Mouse (Mus musculus) splenic B cell, adult 2 months (primary cell): ENCODE measurements at regions not wholly inside any gene's neighbourhood (a gene's known extent, or its start where the extent isn't known, plus 50 kb on each side); places are given as distances from the start of the nearest gene placed in this dataset.

Source experiments
- DNase-seq: peaks from one replicate; pipeline ENCODE4 v3.0.0-alpha.2; 2011; ENCODE audit warnings: low read depth, low spot score
- H3K27me3 ChIP-seq: 2 replicates; pipeline ENCODE4 v1.6.1; 2012; ENCODE audit warnings: mild to moderate bottlenecking, low read length, moderate library complexity, mixed read lengths; ENCODE audit not compliant: control insufficient read depth, poor library complexity, insufficient read depth, severe bottlenecking
- H3K36me3 ChIP-seq: 2 replicates; pipeline ENCODE4 v1.6.1; 2012; ENCODE audit warnings: mild to moderate bottlenecking, low read length, moderate library complexity, mixed read lengths; ENCODE audit not compliant: control insufficient read depth, poor library complexity, insufficient read depth, severe bottlenecking

DNA sequence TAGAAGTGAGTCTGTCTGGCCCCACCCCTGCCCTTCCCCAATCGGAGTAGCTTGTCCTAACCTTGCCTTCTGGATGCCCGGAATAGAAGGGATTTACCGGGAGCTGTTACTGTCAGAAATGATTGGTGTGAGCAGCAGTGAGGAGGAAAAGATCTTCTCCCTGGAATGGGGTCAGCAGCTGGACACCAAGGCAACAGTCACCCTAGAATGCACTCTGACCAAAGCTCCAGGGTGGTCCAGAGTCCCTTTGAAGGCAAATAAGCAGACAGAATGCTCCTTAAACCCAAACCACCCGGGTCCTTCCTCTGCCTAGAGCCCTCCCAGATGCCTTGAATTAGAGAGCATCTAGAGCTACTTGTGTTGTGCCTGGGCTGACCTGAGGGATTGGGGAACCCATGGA, 196.2 kb downstream of the H2al1j start:
- DNase-seq, result no peak
- Histone ChIP-seq H3K27me3 (no peaks in the 10 kb centered on the region), H3K36me3 (no peaks in the 10 kb centered on the region)

DNA sequence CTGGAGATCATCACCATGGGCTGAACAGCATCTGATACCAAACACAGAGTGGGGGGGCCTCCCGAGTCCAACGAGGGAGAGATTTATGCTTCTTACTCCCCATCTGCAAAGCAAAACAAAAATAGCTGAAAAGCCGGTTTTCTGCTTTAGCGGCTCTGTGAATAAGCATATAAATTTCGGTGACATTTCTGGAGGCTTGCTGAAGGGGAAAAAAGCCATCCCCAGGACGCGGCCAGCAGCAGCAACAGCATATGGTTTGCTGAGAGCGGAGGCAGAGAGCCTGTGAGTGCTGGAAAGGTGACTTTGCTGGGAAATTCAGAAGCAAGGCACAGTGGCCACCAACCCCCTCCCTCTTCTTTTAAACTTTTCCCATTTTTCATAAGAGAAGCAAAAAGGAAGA, 197.7 kb downstream of the H2al1j start:
- no peaks in the 10 kb centered on the region for H3K27me3 ChIP-seq
- no peak for DNase-seq
- no peaks in the 10 kb centered on the region for H3K36me3 ChIP-seq

DNA sequence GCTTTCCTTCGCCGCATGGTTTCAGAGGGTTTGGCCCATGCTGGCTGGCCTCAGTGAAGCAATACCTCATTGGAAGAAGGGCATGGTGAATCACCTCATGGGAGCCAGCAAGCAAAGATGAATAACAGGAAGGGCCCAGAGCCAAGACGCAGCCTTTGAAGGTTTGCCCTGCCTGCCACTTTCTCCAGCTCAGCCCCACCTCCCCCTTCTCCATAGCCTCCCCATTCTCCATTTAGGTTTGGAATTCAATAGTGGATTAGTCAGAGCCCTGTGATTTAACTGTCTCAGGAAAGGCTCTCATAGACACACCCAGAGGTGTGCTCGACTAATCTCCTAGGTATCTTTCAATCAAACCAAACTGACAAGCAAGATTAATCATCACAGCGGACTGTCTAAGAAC, 201.0 kb downstream of the H2al1j start:
- DNase-seq, result no peak

DNA sequence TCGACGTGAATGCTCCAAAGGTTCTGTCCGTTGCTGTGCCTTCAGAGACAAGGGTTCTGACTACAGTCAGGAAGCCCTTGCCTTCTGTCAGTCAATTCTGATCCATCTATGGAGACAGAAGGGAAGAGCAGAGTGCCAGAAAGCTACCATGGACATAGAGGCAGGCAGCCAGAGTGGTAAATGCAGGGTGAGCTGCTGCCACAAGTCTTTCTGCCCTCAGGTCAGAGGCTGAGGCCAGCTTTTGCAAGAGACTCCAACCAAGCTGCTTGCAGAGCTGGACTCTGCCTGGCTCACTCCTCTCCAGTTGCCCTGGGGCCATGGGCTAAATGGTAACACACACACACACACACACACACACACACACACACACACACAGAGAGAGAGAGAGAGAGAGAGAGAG, 201.6 kb downstream of the H2al1j start:
- no peaks in the 10 kb centered on the region for H3K36me3 ChIP-seq
- no peaks in the 10 kb centered on the region for H3K27me3 ChIP-seq
- no peak for DNase-seq

More for the DNA sequence above, 201.0 kb downstream of the H2al1j start:
- Histone ChIP-seq H3K27me3 (no peaks in the 10 kb centered on the region), H3K36me3 (no peaks in the 10 kb centered on the region)

DNA sequence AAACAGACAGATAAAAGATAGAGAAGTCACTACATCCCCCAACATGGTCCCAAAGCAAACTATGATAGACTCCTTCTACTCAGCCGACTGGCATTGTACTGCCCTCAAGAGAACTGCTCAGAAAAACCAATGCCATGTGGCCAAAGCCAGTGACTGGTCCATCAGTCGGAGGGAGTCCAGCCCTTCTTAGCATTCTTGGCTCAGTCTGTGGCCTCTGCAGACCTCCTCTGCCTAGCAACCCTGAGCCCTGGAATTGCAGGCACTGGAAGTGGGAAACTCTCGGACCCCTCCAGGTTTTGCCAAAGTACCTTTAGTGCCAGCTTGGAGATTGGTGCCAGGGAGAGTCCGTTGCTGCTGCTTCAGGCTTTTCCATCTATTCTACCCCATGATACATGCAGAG, 205.2 kb downstream of the H2al1j start:
- no peak for DNase-seq
- no peaks in the 10 kb centered on the region for H3K27me3 ChIP-seq
- H3K36me3 ChIP-seq, result no peaks in the 10 kb centered on the region

DNA sequence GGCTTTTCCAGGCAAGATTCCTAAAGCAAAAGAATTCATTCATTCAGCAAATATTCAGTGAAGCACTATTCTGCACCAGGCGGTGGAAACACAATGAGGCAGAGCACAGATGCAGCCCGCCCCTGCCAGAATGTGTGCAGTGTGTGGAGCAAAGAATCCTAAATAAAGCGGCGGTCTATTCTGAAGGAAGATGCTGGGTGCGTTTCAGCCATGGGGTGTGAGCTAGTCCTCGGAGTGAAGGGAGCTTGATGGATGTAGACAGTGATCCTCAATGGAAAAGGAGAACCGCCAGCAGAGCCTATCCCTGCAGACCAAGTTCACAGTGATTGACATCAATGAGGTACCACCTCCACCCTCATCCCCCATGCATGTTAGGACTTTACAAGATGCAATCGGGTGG, 206.2 kb downstream of the H2al1j start:
- Histone ChIP-seq H3K27me3 (no peaks in the 10 kb centered on the region), H3K36me3 (no peaks in the 10 kb centered on the region)
- no peak for DNase-seq

DNA sequence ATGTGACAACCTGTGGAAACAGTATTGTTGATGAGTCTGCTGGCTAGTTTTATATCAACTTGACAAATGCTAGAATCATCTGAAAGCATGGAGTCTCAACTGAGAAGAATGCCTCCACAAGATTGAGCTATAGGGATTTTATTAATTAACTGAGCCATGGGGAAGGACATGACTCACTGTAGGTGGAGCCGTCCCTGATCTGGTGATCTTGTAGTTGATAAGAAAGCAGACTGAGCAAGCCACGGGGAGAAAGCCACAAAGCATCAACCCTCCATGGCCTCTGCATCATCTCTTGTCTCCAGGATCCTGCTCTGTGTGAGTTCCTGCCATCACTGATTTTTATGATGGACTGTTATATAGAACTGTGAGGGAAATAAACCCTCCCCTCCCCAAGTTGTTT, 213.4 kb downstream of the H2al1j start:
- DNase-seq, result no peak
- no peaks in the 10 kb centered on the region for H3K36me3 ChIP-seq
- H3K27me3 ChIP-seq, result no peaks in the 10 kb centered on the region

DNA sequence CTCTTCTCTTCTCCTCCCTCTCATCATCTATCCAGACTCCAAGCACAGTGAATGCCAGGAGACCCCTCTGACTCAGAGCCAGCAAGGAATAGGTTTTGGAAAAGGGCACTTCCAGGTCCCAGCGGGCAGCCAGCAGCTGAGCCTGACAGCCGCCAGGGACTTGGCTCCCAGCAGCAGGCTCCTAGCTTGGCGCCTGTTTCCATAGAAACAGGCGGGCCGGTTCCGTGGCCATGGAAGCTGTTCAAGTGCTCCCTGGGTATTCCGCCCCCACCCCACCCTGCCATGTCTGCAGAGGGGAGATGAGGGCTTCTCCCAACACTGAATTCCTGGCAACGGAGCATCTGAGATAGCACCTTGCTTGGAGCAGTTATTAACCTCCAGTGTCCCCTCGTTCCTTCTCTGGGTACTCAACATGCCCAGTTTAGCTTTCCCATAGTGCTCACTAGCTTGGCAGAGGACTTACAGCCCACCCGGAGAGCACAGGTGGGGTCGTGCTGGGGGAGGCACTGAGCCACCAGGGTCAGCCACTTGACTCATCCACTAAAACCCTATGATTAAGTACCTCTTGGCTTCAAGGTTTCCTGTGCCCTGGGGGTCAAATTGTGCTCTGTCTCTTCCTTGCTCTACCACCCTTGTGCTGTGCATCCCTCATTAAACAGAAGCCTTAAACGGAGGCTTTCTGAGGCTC, 222.7 kb downstream of the H2al1j start:
- no peaks in the 10 kb centered on the region for H3K27me3 ChIP-seq
- no peak for DNase-seq
- no peaks in the 10 kb centered on the region for H3K36me3 ChIP-seq

DNA sequence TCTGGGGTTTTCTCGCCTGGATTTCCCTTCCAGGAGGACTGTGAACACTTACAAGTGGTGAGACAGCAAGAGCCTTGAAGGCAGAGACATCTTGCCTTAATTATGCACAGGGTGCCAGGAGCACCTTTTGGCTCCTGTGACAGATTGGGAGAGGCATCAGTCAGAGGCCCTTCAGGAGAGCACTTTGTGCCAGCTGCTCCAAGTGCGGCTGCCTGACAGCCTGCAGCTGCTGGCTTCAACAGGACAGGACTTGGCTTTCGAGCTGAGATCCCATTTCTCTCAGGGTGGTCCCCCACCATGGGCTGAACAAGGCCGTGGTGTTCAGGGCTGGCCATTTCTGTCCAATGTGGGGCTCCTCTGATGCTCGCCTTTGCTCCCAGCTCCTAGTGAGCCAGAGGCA, 224.6 kb downstream of the H2al1j start:
- no peaks in the 10 kb centered on the region for H3K36me3 ChIP-seq
- H3K27me3 ChIP-seq, result no peaks in the 10 kb centered on the region
- no peak for DNase-seq

DNA sequence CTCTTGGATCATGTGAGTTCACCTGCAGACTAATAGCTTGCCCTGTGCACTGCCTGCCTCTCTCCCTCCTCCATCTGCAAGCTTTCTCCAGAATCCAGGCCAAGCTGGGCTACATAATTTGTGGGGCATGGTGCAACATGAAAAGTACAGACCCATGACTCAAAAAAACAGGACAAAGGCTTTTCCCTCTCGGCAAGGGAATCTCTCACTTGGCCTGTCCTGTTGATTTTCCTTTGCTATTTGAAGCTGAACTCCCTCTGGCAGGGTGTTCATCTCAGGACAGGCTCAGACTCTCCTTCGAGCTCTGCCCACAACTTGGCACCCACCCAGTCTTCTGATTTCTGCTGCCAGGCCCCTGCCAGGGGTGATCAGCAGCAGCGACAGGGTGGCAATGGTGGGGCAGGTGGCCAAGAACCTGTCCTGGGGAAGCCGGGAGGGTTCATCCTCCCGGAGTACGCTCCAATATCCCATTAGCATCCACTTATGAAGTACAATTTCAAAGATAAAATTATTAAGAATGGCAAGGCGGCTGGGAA, 227.5 kb downstream of the H2al1j start:
- Histone ChIP-seq H3K27me3 (no peaks in the 10 kb centered on the region), H3K36me3 (no peaks in the 10 kb centered on the region)
- no peak for DNase-seq

DNA sequence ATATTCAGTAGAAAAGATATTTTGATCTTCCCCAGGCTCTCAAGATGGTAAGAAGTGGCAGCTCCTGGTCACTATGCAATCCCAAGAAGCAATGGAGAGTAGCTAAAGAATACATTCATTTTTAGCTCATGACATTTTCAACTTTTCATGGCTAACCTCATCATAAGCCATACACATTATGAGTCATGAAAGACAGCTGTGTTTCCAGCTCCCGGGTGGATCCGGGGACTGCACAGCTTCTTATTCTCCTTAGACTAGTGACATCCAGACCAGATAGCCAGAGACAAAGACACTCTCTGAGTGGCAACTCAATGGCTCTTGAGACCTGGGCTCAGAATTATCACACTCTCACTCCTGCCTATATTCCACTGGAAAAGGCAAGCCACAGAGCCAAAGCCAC, 230.6 kb downstream of the H2al1j start:
- DNase-seq, result no peak
- no peaks in the 10 kb centered on the region for H3K27me3 ChIP-seq
- no peaks in the 10 kb centered on the region for H3K36me3 ChIP-seq

DNA sequence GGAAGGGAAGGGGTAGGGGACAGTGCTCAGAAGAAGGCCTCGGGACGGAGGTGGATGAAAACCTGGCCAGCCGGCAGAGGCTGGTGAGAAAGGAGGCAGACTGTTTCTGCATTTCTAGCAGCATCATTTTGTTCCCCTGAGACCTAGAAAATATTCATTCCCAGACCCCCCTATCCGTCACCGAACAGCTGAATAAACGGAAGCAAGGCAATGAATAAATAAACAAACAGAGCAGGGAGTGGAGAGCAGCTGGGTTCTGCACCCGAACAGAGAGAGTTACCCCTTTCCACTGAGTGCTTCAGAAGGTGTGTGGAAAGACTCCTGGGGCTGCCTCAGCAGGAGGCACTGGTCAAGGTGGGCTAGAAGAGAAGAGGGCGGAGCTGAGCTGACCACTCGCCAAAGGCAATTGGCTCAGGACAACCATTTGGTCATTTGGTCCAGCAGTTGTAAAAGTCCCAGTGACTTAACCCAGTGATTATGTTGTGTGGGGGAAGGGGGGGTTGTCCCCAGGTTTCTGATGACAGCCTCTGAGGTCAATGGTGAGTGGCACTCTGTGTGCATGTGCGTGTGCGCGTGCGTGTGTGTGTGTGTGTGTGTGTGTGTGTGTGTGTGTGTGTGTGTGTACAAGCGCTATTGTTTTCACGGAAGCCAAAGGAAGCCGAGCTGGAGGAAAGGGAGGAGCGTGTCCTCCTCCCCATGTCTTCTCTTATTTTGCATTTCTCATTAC, 233.1 kb downstream of the H2al1j start:
- Histone ChIP-seq H3K27me3 (no peaks in the 10 kb centered on the region), H3K36me3 (no peaks in the 10 kb centered on the region)
- no peak for DNase-seq

DNA sequence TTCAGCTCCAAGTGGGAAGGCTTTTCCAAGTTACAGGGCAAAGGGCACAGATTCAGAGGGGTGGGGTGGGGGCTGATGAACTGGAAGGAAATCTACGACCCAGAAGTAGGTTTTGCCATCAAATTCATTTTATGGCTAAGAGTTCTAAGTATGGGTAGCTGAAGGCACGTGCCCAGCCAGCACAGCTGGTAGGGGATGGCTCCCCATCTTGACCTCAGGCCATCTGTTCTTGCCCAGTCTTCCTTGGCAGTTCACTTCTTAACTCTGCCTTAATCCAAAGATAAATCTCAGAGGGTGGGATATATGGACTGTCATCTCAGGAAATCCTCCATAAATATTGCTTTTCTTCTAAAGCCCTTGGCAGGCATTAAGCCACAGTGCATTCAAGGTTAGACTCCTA, 238.3 kb downstream of the H2al1j start:
- DNase-seq, result no peak
- H3K27me3 ChIP-seq, result no peaks in the 10 kb centered on the region
- no peaks in the 10 kb centered on the region for H3K36me3 ChIP-seq

DNA sequence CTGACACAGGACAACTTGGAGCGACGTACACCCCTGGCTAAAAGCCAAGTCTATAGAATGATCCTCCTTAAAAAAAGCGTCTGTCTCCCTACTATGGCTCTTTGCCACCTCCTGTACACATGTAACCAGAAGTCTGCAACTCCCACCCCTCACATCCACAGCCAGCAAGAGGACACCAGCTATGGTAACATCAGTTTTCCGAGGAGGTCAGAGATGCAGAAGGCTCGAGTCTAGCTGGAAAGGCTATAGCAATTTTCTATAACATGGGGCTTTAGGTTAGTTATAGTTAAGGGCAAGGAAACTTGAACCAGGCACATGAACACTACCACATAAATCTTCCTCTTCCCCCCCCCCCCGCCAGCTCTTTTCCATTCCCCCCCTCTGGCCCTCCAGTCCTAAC, 240.2 kb downstream of the H2al1j start:
- Histone ChIP-seq H3K36me3 (no peaks in the 10 kb centered on the region), H3K27me3 (no peaks in the 10 kb centered on the region)
- DNase-seq, result no peak

DNA sequence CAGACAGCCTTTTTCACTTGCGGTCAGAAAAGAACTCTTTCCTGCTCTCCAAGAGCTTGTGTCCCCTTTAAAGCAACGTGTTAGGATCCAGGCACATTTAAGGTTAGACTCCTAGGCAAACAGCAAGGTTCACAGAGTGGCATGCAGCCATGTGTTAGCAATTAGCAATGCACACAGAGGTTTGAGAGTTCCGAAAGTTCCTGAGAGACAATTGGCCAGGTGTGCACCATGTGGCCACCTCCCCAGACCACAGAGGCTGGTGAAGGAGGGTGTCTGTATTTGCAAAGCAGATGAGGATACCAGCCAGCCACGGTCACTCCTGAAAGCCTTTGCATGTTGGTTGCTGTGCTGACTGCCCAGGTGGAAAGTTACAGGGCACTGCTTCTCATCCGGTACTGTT, 240.6 kb downstream of the H2al1j start:
- H3K27me3 ChIP-seq, result no peaks in the 10 kb centered on the region
- no peak for DNase-seq
- H3K36me3 ChIP-seq, result no peaks in the 10 kb centered on the region
